Mouse (Mus musculus) liver, adult 2 months (tissue): Measurements from ENCODE around the gene Stox2.

ENCODE experiments used
- CTCF ChIP-seq: fragments of 200-500 bp; IDR thresholded peaks from 2 replicates; pipeline ENCODE4 v1.5.1; 2011; ENCODE audit warnings: low read depth, low read length, control low read depth
- POLR2A ChIP-seq: fragments of 200-500 bp; IDR thresholded peaks from 2 replicates; pipeline ENCODE4 v1.6.1; 2011; ENCODE audit warnings: low read length, control low read depth; ENCODE audit not compliant: insufficient read depth; ENCODE audit errors: extremely low read depth

DNA sequence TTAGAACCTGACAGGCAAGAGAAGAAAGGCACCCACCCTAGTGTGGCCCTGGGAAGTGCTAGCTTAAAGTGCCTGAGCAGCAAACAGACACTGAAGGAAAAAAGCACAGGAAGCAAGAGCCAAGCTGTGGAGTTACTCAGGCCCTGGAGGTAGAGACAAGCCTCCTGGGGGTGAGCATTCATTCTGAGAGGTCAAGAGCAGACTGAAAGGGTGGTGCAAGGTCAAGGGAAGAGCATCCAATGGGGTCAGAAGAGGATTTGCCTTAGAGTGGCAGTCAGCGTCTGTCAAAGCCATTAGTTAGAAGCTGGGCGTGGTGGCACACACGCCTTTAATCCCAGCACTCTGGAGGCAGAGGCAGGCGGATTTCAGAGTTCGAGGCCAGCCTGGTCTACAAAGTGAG lies 224.3 kb downstream of the Stox2 start:
- TF ChIP-seq POLR2A: no peak
- no peak for TF ChIP-seq CTCF
